Mouse (Mus musculus): ENCODE data around the gene Cpm.

DNA sequence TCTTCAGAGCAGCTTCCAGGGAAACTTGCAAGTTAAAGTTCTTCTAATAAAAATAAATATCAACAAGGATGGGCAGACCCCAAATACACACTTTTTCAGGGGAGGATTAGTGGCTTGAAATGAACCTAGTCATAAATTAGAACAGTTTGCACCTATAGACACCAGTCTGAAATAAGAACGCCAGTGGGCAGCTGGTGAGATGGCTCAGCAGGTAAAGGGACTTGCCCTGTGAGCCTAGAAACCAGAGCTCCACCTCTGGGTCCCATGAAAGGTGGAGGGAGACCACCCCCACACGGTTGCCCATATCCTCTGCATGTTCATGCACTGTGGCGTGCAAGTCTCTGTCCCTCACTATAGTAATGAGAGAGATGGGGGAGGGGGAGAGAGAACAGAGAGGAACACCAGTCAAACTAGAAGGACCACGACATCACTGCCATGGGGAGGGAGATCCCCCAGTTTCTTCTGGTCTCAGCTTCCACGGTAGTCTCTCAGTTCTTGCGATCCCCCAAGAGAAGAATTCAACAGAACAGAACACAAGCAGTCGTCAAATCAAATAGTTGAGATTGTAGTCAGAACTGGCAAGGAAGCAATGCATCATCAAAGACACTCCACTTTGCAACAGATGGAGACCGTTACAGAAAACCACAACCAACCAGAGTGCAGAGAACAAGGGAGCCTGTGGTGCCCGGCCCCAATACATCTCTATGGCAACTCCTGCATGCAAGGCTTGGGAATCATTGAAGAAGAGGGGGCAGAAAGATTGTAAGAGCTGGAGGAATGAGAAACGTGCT, 22.5 kb downstream of the Cpm start:
- TF ChIP-seq GATA1 (IDR thresholded peaks at IDR 0.05; ENCODE audit: borderline replicate concordance, low read length) = no peak
- TF ChIP-seq CTCF (IDR thresholded peaks at IDR 0.05; ENCODE audit: low read depth, low read length) = no peak
- no peak for TF ChIP-seq POLR2AphosphoS5 (IDR thresholded peaks at IDR 0.05; ENCODE audit: insufficient replicate concordance, low read depth, low read length)
- TF ChIP-seq TAL1 (conservative IDR thresholded peaks at IDR 0.05; ENCODE audit: low read depth, low read length) = no peak
